Comparison of ENCODE assay signal across 8 mouse cellular contexts in genomic region chr12:113141531-113141973, GRCm38 (mm10). TPM values are rescaled to one million over a fixed set of nuclear protein-coding genes. Genes with fewer than 3 reads are reported as not detected.
DNase-seq lines count a peak whose midpoint lies in the region; ATAC-seq lines count a peak whose summit lies in the region.

No protein-coding gene starts in this region.

- peaks cover 23% of the 10 kb centered on the region for H3K4me1 ChIP-seq in embryonic facial prominence, embryonic 14.5 days (ENCODE audit: control insufficient read depth, insufficient read depth, low read length)
- H3K4me1 ChIP-seq in heart, embryonic 16.5 days (ENCODE audit: control insufficient read depth, insufficient read depth, low read length), result peaks cover 58% of the 10 kb centered on the region

- peak; percentile 69 for DNase-seq in left cerebral cortex, postnatal 4 days
- no peak for DNase-seq in left cerebral cortex, adult 8-10 months (ENCODE audit: low spot score in 2 of 2)
- DNase-seq in embryonic facial prominence, embryonic 14.5 days (ENCODE audit: low spot score), result no peak
- peak; percentile 77 for DNase-seq in kidney, postnatal 10 days
- peak; percentile 79 to 80 for DNase-seq in lung, postnatal 4 days
- DNase-seq in spleen, postnatal 4 days (ENCODE audit: low spot score in 2 of 2), result no peak
- no peak for DNase-seq in frontal cortex, postnatal 14 days (ENCODE audit: low spot score in 2 of 2)

- H3K9ac ChIP-seq in embryonic facial prominence, embryonic 14.5 days (ENCODE audit: low read depth, low read length), result peak overlapping the region; percentile 58
- H3K9ac ChIP-seq in heart, embryonic 16.5 days (ENCODE audit: low read length), result peak overlapping the region; percentile 97

- peaks cover 23% of the 10 kb centered on the region for H3K27me3 ChIP-seq in embryonic facial prominence, embryonic 14.5 days (replicated peaks; ENCODE audit: control insufficient read depth, insufficient read depth, low read length)
- no peaks in the 10 kb centered on the region for H3K27me3 ChIP-seq in heart, embryonic 16.5 days (ENCODE audit: control insufficient read depth, insufficient read depth, low read length)

- 40% methylated on average over 8 of the region's 8 CpGs for WGBS in embryonic facial prominence, embryonic 14.5 days
- 11% methylated on average over 8 of the region's 8 CpGs for WGBS in heart, embryonic 16.5 days

- H3K36me3 ChIP-seq in embryonic facial prominence, embryonic 14.5 days (ENCODE audit: control insufficient read depth, insufficient read depth, low read length), result peaks cover 21% of the 10 kb centered on the region
- H3K36me3 ChIP-seq in heart, embryonic 16.5 days (ENCODE audit: control insufficient read depth, insufficient read depth), result peaks cover 33% of the 10 kb centered on the region

- H3K4me3 ChIP-seq in embryonic facial prominence, embryonic 14.5 days (ENCODE audit: low read depth, low read length), result peak overlapping the region; percentile 48
- peak overlapping the region; percentile 88 for H3K4me3 ChIP-seq in heart, embryonic 16.5 days (ENCODE audit: low read length)

- intact Hi-C loops in left cerebral cortex, postnatal 4 days (cut with DNase I), result no loop called here

- ATAC-seq in embryonic facial prominence, embryonic 14.5 days (ENCODE audit: low read depth), result no peak
- no peak for ATAC-seq in heart, embryonic 16.5 days (replicated peaks; ENCODE audit: extremely low read depth, insufficient read depth, low FRiP score)

- H3K4me2 ChIP-seq in embryonic facial prominence, embryonic 14.5 days (ENCODE audit: low read depth, low read length), result peak overlapping the region; percentile 71
- peak overlapping the region; percentile 79 for H3K4me2 ChIP-seq in heart, embryonic 16.5 days (ENCODE audit: low read depth, low read length)

- peak overlapping the region; percentile 55 for H3K27ac ChIP-seq in embryonic facial prominence, embryonic 14.5 days (replicated peaks; ENCODE audit: low read depth, low read length)
- peak overlapping the region; percentile 99 for H3K27ac ChIP-seq in heart, embryonic 16.5 days (ENCODE audit: low read length)

- no peaks in the 10 kb centered on the region for H3K9me3 ChIP-seq in embryonic facial prominence, embryonic 14.5 days (ENCODE audit: control insufficient read depth, low read length)
- H3K9me3 ChIP-seq in heart, embryonic 16.5 days (replicated peaks; ENCODE audit: control insufficient read depth, low read length), result no peaks in the 10 kb centered on the region

RNA-seq across cellular contexts. Expression of gene Crip2, which starts 1.5 kb away (rescaled TPM):
- 100 to 1,000 TPM; 306 to 334 TPM for total RNA-seq in left cerebral cortex, postnatal 4 days (2021)
- 100 to 1,000 TPM; 142 to 161 (median 148) TPM for total RNA-seq in left cerebral cortex, adult 8-10 months (2022)
- polyA plus RNA-seq in embryonic facial prominence, embryonic 14.5 days (2014; fragmentation: Nextera tagmentation; extraction: Ambion mirVana), result 154 and 185 TPM in 2 replicates
- polyA plus RNA-seq in heart, embryonic 16.5 days (2015; fragmentation: Nextera tagmentation; extraction: Ambion mirVana), result 1,743 and 2,017 TPM in 2 replicates

RNA-seq across cellular contexts. Expression of gene Crip1, which starts 4.6 kb away (rescaled TPM):
- total RNA-seq in left cerebral cortex, postnatal 4 days (2021), result 10 to 100 TPM; 14.9 to 16.3 TPM
- 10 to 100 TPM; 12.4 to 18.7 (median 16.3) TPM for total RNA-seq in left cerebral cortex, adult 8-10 months (2022)
- 408 and 507 TPM in 2 replicates for polyA plus RNA-seq in embryonic facial prominence, embryonic 14.5 days (2014; fragmentation: Nextera tagmentation; extraction: Ambion mirVana)
- polyA plus RNA-seq in heart, embryonic 16.5 days (2015; fragmentation: Nextera tagmentation; extraction: Ambion mirVana), result 719 and 763 TPM in 2 replicates

RNA-seq across cellular contexts. Expression of gene Tedc1, which starts 14.7 kb away (rescaled TPM):
- total RNA-seq in left cerebral cortex, postnatal 4 days (2021), result 1 to 10 TPM; 5.6 to 5.7 TPM
- total RNA-seq in left cerebral cortex, adult 8-10 months (2022), result 1 to 10 TPM; 1.0 to 2.1 (median 1.6) TPM
- 19.8 and 23.5 TPM in 2 replicates for polyA plus RNA-seq in embryonic facial prominence, embryonic 14.5 days (2014; fragmentation: Nextera tagmentation; extraction: Ambion mirVana)
- 25.0 and 28.1 TPM in 2 replicates for polyA plus RNA-seq in heart, embryonic 16.5 days (2015; fragmentation: Nextera tagmentation; extraction: Ambion mirVana)

RNA-seq across cellular contexts. Expression of gene Mta1, which starts 43.5 kb away (rescaled TPM):
- total RNA-seq in left cerebral cortex, postnatal 4 days (2021), result 100 to 1,000 TPM; 103 to 105 TPM
- total RNA-seq in left cerebral cortex, adult 8-10 months (2022), result 10 to 100 TPM; 70.5 to 74.5 (median 71.6) TPM
- polyA plus RNA-seq in embryonic facial prominence, embryonic 14.5 days (2014; fragmentation: Nextera tagmentation; extraction: Ambion mirVana), result 19.8 and 21.3 TPM in 2 replicates
- polyA plus RNA-seq in heart, embryonic 16.5 days (2015; fragmentation: Nextera tagmentation; extraction: Ambion mirVana), result 10.8 and 12.1 TPM in 2 replicates

RNA-seq across cellular contexts. Expression of gene Tmem121, which starts 44.2 kb away (rescaled TPM):
- total RNA-seq in left cerebral cortex, postnatal 4 days (2021), result 10 to 100 TPM; 37.8 to 40.0 TPM
- total RNA-seq in left cerebral cortex, adult 8-10 months (2022), result 10 to 100 TPM; 21.4 to 23.8 (median 23.1) TPM
- polyA plus RNA-seq in embryonic facial prominence, embryonic 14.5 days (2014; fragmentation: Nextera tagmentation; extraction: Ambion mirVana), result 8.7 and 11.5 TPM in 2 replicates
- polyA plus RNA-seq in heart, embryonic 16.5 days (2015; fragmentation: Nextera tagmentation; extraction: Ambion mirVana), result 5.5 and 7.8 TPM in 2 replicates

Comparison
In these comparisons a context has a peak if more than half of its experiments do, and no peak if none do; other contexts are left out.
1. DNase-seq: peak in left cerebral cortex, postnatal 4 days (single experiment), kidney, postnatal 10 days (single experiment) and lung, postnatal 4 days (2 of 2); none in left cerebral cortex, adult 8-10 months (0 of 2), embryonic facial prominence, embryonic 14.5 days (single experiment), spleen, postnatal 4 days (0 of 2) and frontal cortex, postnatal 14 days (0 of 2).